Mouse (Mus musculus) kidney, postnatal 0 days (tissue): ENCODE measurements around the gene Akap2. TPM values are rescaled to one million over a fixed set of nuclear protein-coding genes. Genes with fewer than 3 reads are reported as not detected.

ENCODE experiments used
- ATAC-seq: fragments of 200-750 bp; cut with Nextera tagmentation; replicated peaks from 2 replicates; pipeline ENCODE4 v1.8.0; 2017; ENCODE audit warnings: low read depth, moderate number of reproducible peaks, moderate TSS enrichment, moderate library complexity; ENCODE audit not compliant: low FRiP score
- DNase-seq: peaks from one replicate; pipeline ENCODE4 v3.0.0-alpha.2; 2016; ENCODE audit warnings: low spot score
- H3K27ac ChIP-seq: fragments of 300-500 bp; sonication (generic); 2 replicates; pipeline ENCODE4 v1.5.1; 2014; ENCODE audit warnings: mild to moderate bottlenecking
- H3K27me3 ChIP-seq: fragments of 300-500 bp; sonication (generic); 2 replicates; pipeline ENCODE4 v1.6.1; 2014; ENCODE audit warnings: low read length, mixed read lengths; ENCODE audit not compliant: insufficient read depth
- H3K36me3 ChIP-seq: fragments of 300-500 bp; sonication (generic); 2 replicates; pipeline ENCODE4 v1.6.1; 2014; ENCODE audit warnings: low read length, mixed read lengths; ENCODE audit not compliant: insufficient read depth
- H3K4me1 ChIP-seq: fragments of 300-500 bp; sonication (generic); replicated peaks from 2 replicates; pipeline ENCODE4 v1.6.1; 2014; ENCODE audit warnings: antibody characterized with exemption, low read length, mixed read lengths; ENCODE audit not compliant: insufficient read depth
- H3K4me2 ChIP-seq: fragments of 300-500 bp; sonication (generic); 2 replicates; pipeline ENCODE4 v1.6.1; 2014; ENCODE audit warnings: mild to moderate bottlenecking, low read length, moderate library complexity, mixed read lengths
- H3K4me3 ChIP-seq: fragments of 300-500 bp; sonication (generic); replicated peaks from 2 replicates; pipeline ENCODE4 v1.5.1; 2014; ENCODE audit warnings: low read depth, low read length
- H3K9ac ChIP-seq: fragments of 300-500 bp; sonication (generic); 2 replicates; pipeline ENCODE4 v1.6.1; 2014; ENCODE audit warnings: low read depth, low read length
- H3K9me3 ChIP-seq: fragments of 300-500 bp; sonication (generic); replicated peaks from 2 replicates; pipeline ENCODE4 v1.6.1; 2016; ENCODE audit warnings: low read length, inconsistent platforms, mixed read lengths
- CTCF ChIP-seq: IDR thresholded peaks from 2 replicates; pipeline ENCODE4 v1.5.1; 2016; ENCODE audit warnings: antibody characterized with exemption, low read depth, mild to moderate bottlenecking, moderate library complexity
- WGBS: fragments of 180-500 bp; shearing (Covaris S2); extraction: QIAGEN DNeasy Blood & Tissue Kit; methylation state at CpG from one replicate; pipeline ENCODE4 v1.1.7; 2014; 5-methylcytosine and 5-hydroxymethylcytosine counted together
- polyA plus RNA-seq: library from polyadenylated mRNA; unstranded; fragments of >200 nt; fragmentation: Nextera tagmentation; extraction: Ambion mirVana; gene quantifications from 2 replicates; pipeline ENCODE4 v1.2.1, GENCODE M21; 2015

Gene Akap2
- polyA plus RNA-seq, 1 experiment from 2014 or later: 20.5 TPM

- ATAC-seq: no peak
- WGBS: 39% methylated on average over 9 of the region's 9 CpGs
- Histone ChIP-seq H3K9me3 (no peaks in the 10 kb centered on the region), H3K36me3 (peaks cover 30% of the 10 kb centered on the region), H3K4me1 (peaks cover 20% of the 10 kb centered on the region), H3K9ac (no peak overlapping the region), H3K4me3 (no peak overlapping the region), H3K27ac (no peak overlapping the region), H3K27me3 (no peaks in the 10 kb centered on the region), H3K4me2 (no peak overlapping the region)
- TF ChIP-seq CTCF: no peak
- DNase-seq: no peak
Measured at GRCm38 (mm10) chr4:57852461-57853040, 135.1 kb downstream of the Akap2 start.

GRCm38 (mm10) chr4:57854181-57854580 lies 136.7 kb downstream of the Akap2 start:
- no peak for TF ChIP-seq CTCF
- no peak overlapping the region for H3K4me2 ChIP-seq
- H3K27ac ChIP-seq: no peak overlapping the region
- H3K36me3 ChIP-seq: peaks cover 30% of the 10 kb centered on the region
- DNase-seq (no peak), ATAC-seq (no peak)
- H3K27me3 ChIP-seq: no peaks in the 10 kb centered on the region
- H3K9ac ChIP-seq: no peak overlapping the region
- no peaks in the 10 kb centered on the region for H3K9me3 ChIP-seq
- peaks cover 13% of the 10 kb centered on the region; the same call in 1 of the 2 replicates for H3K4me1 ChIP-seq
- WGBS: 84% methylated on average over 6 of the region's 6 CpGs
- no peak overlapping the region for H3K4me3 ChIP-seq

GRCm38 (mm10) chr4:57855281-57855941 lies 138.0 kb downstream of the Akap2 start:
- Histone ChIP-seq H3K9me3 (no peaks in the 10 kb centered on the region), H3K4me3 (no peak overlapping the region), H3K9ac (no peak overlapping the region), H3K4me1 (peaks cover 9% of the 10 kb centered on the region; the same call in 1 of the 2 replicates), H3K4me2 (no peak overlapping the region), H3K36me3 (peaks cover 27% of the 10 kb centered on the region), H3K27me3 (no peaks in the 10 kb centered on the region), H3K27ac (no peak overlapping the region)
- DNase-seq (no peak), ATAC-seq (no peak)
- TF ChIP-seq CTCF: no peak
- WGBS: 78% methylated on average over 18 of the region's 18 CpGs

- H3K9me3 ChIP-seq: no peaks in the 10 kb centered on the region
- no peak for DNase-seq
- H3K4me2 ChIP-seq: no peak overlapping the region
- H3K9ac ChIP-seq: no peak overlapping the region
- H3K4me1 ChIP-seq: peaks cover 2% of the 10 kb centered on the region; the same call in 1 of the 2 replicates
- no peak for ATAC-seq
- H3K4me3 ChIP-seq: no peak overlapping the region
- peaks cover 27% of the 10 kb centered on the region for H3K36me3 ChIP-seq
- no peaks in the 10 kb centered on the region for H3K27me3 ChIP-seq
- WGBS: 89% methylated on average over 10 of the region's 10 CpGs
- no peak for TF ChIP-seq CTCF
- H3K27ac ChIP-seq: no peak overlapping the region
Measured at GRCm38 (mm10) chr4:57856673-57857072, 139.2 kb downstream of the Akap2 start.

GRCm38 (mm10) chr4:57860204-57860611 lies 142.8 kb downstream of the Akap2 start:
- H3K4me2 ChIP-seq: no peak overlapping the region
- H3K27me3 ChIP-seq: no peaks in the 10 kb centered on the region
- 48% methylated on average over 6 of the region's 6 CpGs for WGBS
- H3K9ac ChIP-seq: no peak overlapping the region
- peaks cover 19% of the 10 kb centered on the region for H3K36me3 ChIP-seq
- no peaks in the 10 kb centered on the region for H3K9me3 ChIP-seq
- H3K4me3 ChIP-seq: no peak overlapping the region
- DNase-seq (peak; percentile 43), ATAC-seq (0 out of 2 replicates have a peak, but pooled peaks have one; percentile 19)
- H3K4me1 ChIP-seq: 0 out of 2 replicates have a peak, but pooled peaks cover 9% of the 10 kb centered on the region
- TF ChIP-seq CTCF: peak; percentile 41
- no peak overlapping the region for H3K27ac ChIP-seq

GRCm38 (mm10) chr4:57861166-57861565 lies 143.7 kb downstream of the Akap2 start:
- 33% methylated on average over 6 of the region's 6 CpGs for WGBS
- Histone ChIP-seq H3K4me1 (0 out of 2 replicates have a peak, but pooled peaks cover 13% of the 10 kb centered on the region), H3K36me3 (peaks cover 11% of the 10 kb centered on the region), H3K4me2 (no peak overlapping the region), H3K9ac (no peak overlapping the region), H3K9me3 (no peaks in the 10 kb centered on the region), H3K4me3 (no peak overlapping the region), H3K27me3 (no peaks in the 10 kb centered on the region), H3K27ac (no peak overlapping the region)
- no peak for TF ChIP-seq CTCF
- ATAC-seq (no peak; the same call in 1 of the 2 replicates), DNase-seq (peak; percentile 78)
